Mouse (Mus musculus) liver, adult 2 months (tissue): ENCODE data around the gene Mphosph6.

Experiments used
- CTCF ChIP-seq: fragments of 200-500 bp; IDR thresholded peaks from 2 replicates; pipeline ENCODE4 v1.5.1; 2011; ENCODE audit warnings: low read depth, low read length, control low read depth
- POLR2A ChIP-seq: fragments of 200-500 bp; IDR thresholded peaks from 2 replicates; pipeline ENCODE4 v1.6.1; 2011; ENCODE audit warnings: low read length, control low read depth; ENCODE audit not compliant: insufficient read depth; ENCODE audit errors: extremely low read depth

DNA sequence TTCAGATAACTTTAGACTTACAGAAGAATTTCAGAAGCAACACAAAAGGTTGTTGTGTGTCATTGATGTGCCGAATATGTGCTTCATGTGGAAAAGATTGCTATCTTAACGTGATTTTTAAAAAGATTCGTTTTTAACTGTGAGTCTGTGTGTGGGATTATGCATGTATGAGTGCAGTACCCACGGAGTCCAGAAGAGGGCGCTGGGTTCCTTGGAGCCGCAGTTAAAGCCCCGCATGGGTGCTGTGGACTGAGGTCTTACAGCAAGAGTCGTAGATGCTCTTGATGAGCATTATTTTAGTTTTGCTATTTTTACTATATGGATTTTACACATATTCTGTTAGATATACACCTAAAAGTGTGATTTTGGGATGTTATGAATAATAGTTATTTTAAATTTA lies 42.0 kb upstream of the Mphosph6 start:
- TF ChIP-seq CTCF: peak; percentile 14; the same call in 1 of the 2 replicates
- TF ChIP-seq POLR2A: no peak
